ENCODE assay signal across 7 mouse cellular contexts in the genomic region with DNA sequence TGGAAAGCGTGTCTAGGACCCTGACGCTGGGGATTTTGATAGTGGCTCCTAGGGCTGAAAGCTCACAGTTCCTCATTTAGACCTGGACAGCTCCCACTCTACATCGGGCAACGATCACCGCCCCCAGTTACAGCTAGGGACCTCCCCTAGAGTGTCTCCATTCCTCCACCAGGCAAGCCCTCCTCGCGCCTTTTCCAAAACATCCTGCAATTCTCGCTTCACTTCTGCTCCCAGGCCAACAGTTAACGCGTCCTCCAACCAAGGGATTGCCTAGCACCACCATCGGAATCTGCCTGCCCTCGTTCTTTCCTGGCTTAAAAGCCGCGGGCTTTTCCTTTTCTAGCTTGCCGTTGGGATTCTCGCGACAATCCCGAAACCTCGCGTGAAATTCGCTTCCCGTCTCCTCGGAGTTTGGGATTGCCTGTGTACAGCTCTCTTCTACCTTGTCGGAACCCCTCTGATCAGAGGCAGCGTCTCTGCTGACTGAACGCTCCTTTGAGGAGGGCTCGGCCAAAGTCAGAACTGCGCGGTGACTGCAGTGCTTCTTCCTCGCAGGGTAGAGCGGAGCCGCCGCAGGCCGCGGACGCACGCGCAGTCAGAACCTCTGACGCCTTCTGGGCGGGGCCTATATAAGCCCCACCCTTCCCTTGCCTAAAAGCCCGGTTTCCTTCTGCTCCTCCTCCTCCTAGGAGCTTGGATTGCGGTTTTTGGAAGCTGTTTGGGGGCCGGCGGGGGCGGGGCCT. TPM values are rescaled to one million over a fixed set of nuclear protein-coding genes. Genes with fewer than 3 reads are reported as not detected.
DNase-seq lines count a peak whose midpoint lies in the region; ATAC-seq lines count a peak whose summit lies in the region.

A gene (plus strand): TSS at position 662 of the 743 bp plus-strand sequence.

- H3K36me3 ChIP-seq in embryonic facial prominence, embryonic 10.5 days (replicated peaks) = no peaks in the 10 kb centered on the region
- no peaks in the 10 kb centered on the region for H3K36me3 ChIP-seq in limb, embryonic 10.5 days
- H3K36me3 ChIP-seq in midbrain, embryonic 12.5 days = no peaks in the 10 kb centered on the region

- no peaks in the 10 kb centered on the region for H3K9me3 ChIP-seq in embryonic facial prominence, embryonic 10.5 days
- no peaks in the 10 kb centered on the region for H3K9me3 ChIP-seq in limb, embryonic 10.5 days (replicated peaks)
- no peaks in the 10 kb centered on the region for H3K9me3 ChIP-seq in midbrain, embryonic 12.5 days

- peak; percentile 57 for ATAC-seq in granulocyte monocyte progenitor cell, adult 5-6 weeks (replicated peaks; ENCODE audit: poor library complexity, severe bottlenecking)
- ATAC-seq in midbrain, embryonic 12.5 days (ENCODE audit: low FRiP score, low read depth) = peak; percentile 76

- peaks cover 86% of the 10 kb centered on the region for H3K27me3 ChIP-seq in embryonic facial prominence, embryonic 10.5 days (replicated peaks; ENCODE audit: low read depth, poor library complexity, severe bottlenecking)
- peaks cover 83% of the 10 kb centered on the region for H3K27me3 ChIP-seq in limb, embryonic 10.5 days (ENCODE audit: low read depth, poor library complexity, severe bottlenecking)
- H3K27me3 ChIP-seq in midbrain, embryonic 12.5 days = peaks cover 70% of the 10 kb centered on the region

- peak within 1 kb of the TSS; percentile 88 for H3K27ac ChIP-seq in embryonic facial prominence, embryonic 10.5 days (replicated peaks)
- peak within 1 kb of the TSS; percentile 92 for H3K27ac ChIP-seq in limb, embryonic 10.5 days
- H3K27ac ChIP-seq in midbrain, embryonic 12.5 days (replicated peaks) = peak within 1 kb of the TSS; percentile 86

- H3K4me3 ChIP-seq in embryonic facial prominence, embryonic 10.5 days = peak within 1 kb of the TSS; percentile 63
- H3K4me3 ChIP-seq in limb, embryonic 10.5 days = peak within 1 kb of the TSS; percentile 71
- peak within 1 kb of the TSS; percentile 69 for H3K4me3 ChIP-seq in midbrain, embryonic 12.5 days

- peak within 1 kb of the TSS; percentile 63 for H3K9ac ChIP-seq in midbrain, embryonic 12.5 days (replicated peaks)

- peak; percentile 94 for DNase-seq in adrenal gland, postnatal 14 days
- DNase-seq in embryonic facial prominence, embryonic 10.5 days (ENCODE audit: low spot score) = peak; percentile 94
- peak; percentile 93 for DNase-seq in kidney, adult 11 months
- peak; percentile 93 for DNase-seq in limb, embryonic 10.5 days (ENCODE audit: low spot score)
- peak; percentile 95 for DNase-seq in skeletal muscle tissue, adult 2 months (ENCODE audit: low read depth, low spot score)

- peak within 1 kb of the TSS; percentile 87 for H3K4me2 ChIP-seq in midbrain, embryonic 12.5 days (replicated peaks)

- H3K4me1 ChIP-seq in embryonic facial prominence, embryonic 10.5 days = peaks cover 56% of the 10 kb centered on the region
- peaks cover 46% of the 10 kb centered on the region for H3K4me1 ChIP-seq in limb, embryonic 10.5 days
- peaks cover 29% of the 10 kb centered on the region for H3K4me1 ChIP-seq in midbrain, embryonic 12.5 days

- WGBS in embryonic facial prominence, embryonic 10.5 days = under 1% methylated on average over 45 of the region's 45 CpGs
- under 1% methylated on average over 45 of the region's 45 CpGs for WGBS in limb, embryonic 10.5 days
- under 1% methylated on average over 45 of the region's 45 CpGs for WGBS in midbrain, embryonic 12.5 days

RNA-seq across cellular contexts. Expression of the gene that starts here (rescaled TPM):
- total RNA-seq in adrenal gland, postnatal 14 days (2021) = 5.7 and 6.3 TPM in 2 replicates
- 3.7 and 6.7 TPM in 2 replicates for polyA plus RNA-seq in embryonic facial prominence, embryonic 10.5 days (2016; fragmentation: Nextera tagmentation; extraction: Ambion mirVana)
- total RNA-seq in granulocyte monocyte progenitor cell, adult 5-6 weeks (2014; fragmentation: Nextera tagmentation) = not detected in 2 replicates
- 0.69 TPM in 1 of 2 replicates, not detected in the other for total RNA-seq in granulocyte monocyte progenitor cell, adult 5-6 weeks (2017)
- 1.0 and 1.5 TPM in 2 replicates for polyA plus RNA-seq in limb, embryonic 10.5 days (2016; fragmentation: Nextera tagmentation; extraction: Ambion mirVana)
- polyA plus RNA-seq in midbrain, embryonic 12.5 days (2016; fragmentation: Nextera tagmentation; extraction: Ambion mirVana) = 0.71 and 0.97 TPM in 2 replicates

Comparison
In these comparisons a context has a peak if more than half of its experiments do, and no peak if none do; other contexts are left out.
1. Peak in every context shown above with its lines: DNase-seq, ATAC-seq, H3K4me3 ChIP-seq and H3K27ac ChIP-seq.
2. Peak in ATAC-seq in granulocyte monocyte progenitor cell, adult 5-6 weeks; RNA of the gene not detected or under 1 TPM.
3. Peak in ATAC-seq, H3K4me3 ChIP-seq, H3K27ac ChIP-seq, H3K9ac ChIP-seq and H3K4me2 ChIP-seq in midbrain, embryonic 12.5 days; RNA of the gene not detected or under 1 TPM.